Mouse (Mus musculus) stomach, postnatal 0 days (tissue): ENCODE data around the gene Usp19. TPM values are rescaled to one million over a fixed set of nuclear protein-coding genes. Genes with fewer than 3 reads are reported as not detected.
A peak's percentile ranks its signal among the peaks of the same experiment; 100 is the strongest.

Experiments
- ATAC-seq: fragments of 200-750 bp; cut with Nextera tagmentation; 2 replicates; pipeline ENCODE4 v1.8.0; 2017; ENCODE audit not compliant: low FRiP score, low TSS enrichment
- DNase-seq: peaks from one replicate; pipeline ENCODE4 v3.0.0-alpha.2; 2016; ENCODE audit warnings: low spot score
- H3K27ac ChIP-seq: fragments of 300-500 bp; sonication (generic); replicated peaks from 2 replicates; pipeline ENCODE4 v1.5.1; 2014; ENCODE audit warnings: mild to moderate bottlenecking, control low read depth
- H3K27me3 ChIP-seq: fragments of 300-500 bp; sonication (generic); 2 replicates; pipeline ENCODE4 v1.6.1; 2014; ENCODE audit warnings: low read length; ENCODE audit not compliant: control insufficient read depth, insufficient read depth
- H3K36me3 ChIP-seq: fragments of 300-500 bp; sonication (generic); 2 replicates; pipeline ENCODE4 v1.6.1; 2014; ENCODE audit warnings: low read length, mixed read lengths; ENCODE audit not compliant: control insufficient read depth, insufficient read depth
- H3K4me1 ChIP-seq: fragments of 300-500 bp; sonication (generic); replicated peaks from 2 replicates; pipeline ENCODE4 v1.6.1; 2014; ENCODE audit warnings: antibody characterized with exemption; ENCODE audit not compliant: control insufficient read depth, insufficient read depth
- H3K4me2 ChIP-seq: fragments of 300-500 bp; sonication (generic); replicated peaks from 2 replicates; pipeline ENCODE4 v1.6.1; 2014; ENCODE audit warnings: low read depth, mild to moderate bottlenecking, control low read depth, moderate library complexity
- H3K4me3 ChIP-seq: fragments of 300-500 bp; sonication (generic); 2 replicates; pipeline ENCODE4 v1.5.1; 2014; ENCODE audit warnings: low read depth, low read length, control low read depth
- H3K9ac ChIP-seq: fragments of 300-500 bp; sonication (generic); 2 replicates; pipeline ENCODE4 v1.6.1; 2014; ENCODE audit warnings: mild to moderate bottlenecking, low read length, control low read depth, mixed read lengths
- H3K9me3 ChIP-seq: fragments of 300-500 bp; sonication (generic); 2 replicates; pipeline ENCODE4 v1.6.1; 2016; ENCODE audit warnings: low read length; ENCODE audit not compliant: control insufficient read depth
- CTCF ChIP-seq: IDR thresholded peaks from 2 replicates; pipeline ENCODE4 v1.5.1; 2016; ENCODE audit warnings: antibody characterized with exemption, low read depth, mild to moderate bottlenecking, moderate library complexity
- EP300 ChIP-seq: optimal IDR thresholded peaks from 2 replicates; pipeline ENCODE3; 2016; ENCODE audit warnings: antibody characterized with exemption
- WGBS: fragments of 180-500 bp; shearing (Covaris S2); extraction: QIAGEN DNeasy Blood & Tissue Kit; methylation state at CpG from one replicate; pipeline ENCODE4 v1.1.7; 2014; 5-methylcytosine and 5-hydroxymethylcytosine counted together
- polyA plus RNA-seq: library from polyadenylated mRNA; unstranded; fragments of >200 nt; fragmentation: Nextera tagmentation; extraction: Ambion mirVana; gene quantifications from 2 replicates; pipeline ENCODE4 v1.2.1, GENCODE M21; 2015

Usp19 gene
- polyA plus RNA-seq, 1 experiment from 2014 or later: 22.2 TPM

DNA sequence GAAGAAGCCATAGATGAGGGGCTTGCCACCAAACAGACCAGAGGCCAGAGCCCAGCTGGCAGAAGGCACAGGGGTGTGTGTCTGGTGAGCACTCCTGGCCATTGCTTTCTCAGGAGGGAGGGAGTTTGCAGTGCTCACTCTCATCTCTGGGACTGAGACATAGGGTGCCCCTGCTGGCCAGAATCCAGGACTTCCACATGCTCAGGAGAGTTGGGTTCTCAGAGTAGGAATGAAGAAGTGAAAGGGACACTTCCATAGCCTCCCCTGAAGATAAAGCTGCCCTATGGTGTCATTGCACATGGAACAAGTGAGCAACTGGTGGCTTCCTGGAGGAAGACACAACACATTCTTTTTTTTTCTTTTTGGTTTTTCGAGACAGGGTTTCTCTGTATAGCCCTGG lies 15.9 kb upstream of the Usp19 start:
- H3K27ac ChIP-seq: no peak overlapping the region
- 0 out of 2 replicates have a peak, but pooled peaks cover 2% of the 10 kb centered on the region for H3K4me1 ChIP-seq
- no peak for DNase-seq
- no peak for ATAC-seq
- no peaks in the 10 kb centered on the region for H3K36me3 ChIP-seq
- H3K4me2 ChIP-seq: no peak overlapping the region
- H3K27me3 ChIP-seq: no peaks in the 10 kb centered on the region
- WGBS: 56% methylated on average over 1 of the region's 1 CpGs
- no peak overlapping the region for H3K9ac ChIP-seq
- TF ChIP-seq EP300: no peak
- peak; percentile 31; the same call in 1 of the 2 replicates for TF ChIP-seq CTCF
- H3K9me3 ChIP-seq: no peaks in the 10 kb centered on the region
- no peak overlapping the region for H3K4me3 ChIP-seq

DNA sequence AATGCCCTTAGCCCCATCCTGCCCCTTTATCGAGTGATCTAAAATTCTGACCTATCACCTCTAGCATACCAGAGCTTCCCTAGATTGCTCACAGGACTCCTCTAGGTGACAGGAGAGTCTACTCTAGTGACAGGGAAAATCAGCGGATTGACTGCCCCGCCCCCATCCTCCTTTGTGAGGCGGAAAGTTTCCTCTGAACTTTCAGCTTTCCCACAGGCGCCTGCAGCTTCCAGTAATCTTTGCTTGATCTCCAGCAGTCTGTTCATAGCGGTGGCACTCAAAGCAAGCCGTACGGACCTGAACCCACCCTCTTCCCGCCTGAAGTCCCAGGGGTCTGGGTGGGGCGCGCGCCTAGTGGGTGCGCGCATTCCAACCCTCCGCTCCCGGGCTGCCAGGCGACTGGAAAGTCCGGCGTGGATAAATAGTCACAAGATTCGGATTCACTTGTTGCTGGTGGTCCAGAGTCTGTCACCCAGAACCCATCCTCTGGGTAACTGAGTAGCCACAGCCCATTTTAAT lies 11.7 kb upstream of the Usp19 start:
- DNase-seq (peak; percentile 78), ATAC-seq (peak; percentile 67)
- H3K27me3 ChIP-seq: no peaks in the 10 kb centered on the region
- peaks cover 6% of the 10 kb centered on the region; the same call in 1 of the 2 replicates for H3K36me3 ChIP-seq
- H3K4me2 ChIP-seq: peak overlapping the region; percentile 87
- TF ChIP-seq EP300 (peak; percentile 28), CTCF (no peak)
- H3K4me3 ChIP-seq: peak overlapping the region; percentile 40
- H3K4me1 ChIP-seq: peaks cover 2% of the 10 kb centered on the region; the same call in 1 of the 2 replicates
- peak overlapping the region; percentile 39 for H3K9ac ChIP-seq
- 0% methylated on average over 20 of the region's 20 CpGs for WGBS
- H3K27ac ChIP-seq: peak overlapping the region; percentile 59
- no peaks in the 10 kb centered on the region for H3K9me3 ChIP-seq

DNA sequence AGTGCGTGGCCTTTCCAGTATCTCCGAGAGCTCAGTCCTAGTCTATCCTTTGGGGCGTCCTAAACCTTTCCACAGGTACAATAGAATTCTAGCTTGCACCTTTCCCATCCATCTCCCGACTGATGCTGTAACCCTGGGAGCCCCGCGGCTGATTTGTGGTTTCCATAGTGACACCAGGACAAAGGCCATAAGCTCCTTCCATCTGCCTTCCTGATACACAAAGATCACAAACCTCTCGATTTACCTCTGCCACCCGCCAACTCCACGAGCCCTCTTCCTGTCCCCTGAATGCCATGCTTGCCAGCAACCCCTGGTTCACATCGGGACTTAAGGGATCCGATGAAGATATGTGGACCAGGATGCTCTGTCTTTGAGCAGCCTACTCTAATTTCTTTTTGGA lies 11.2 kb upstream of the Usp19 start:
- H3K4me2 ChIP-seq: peak overlapping the region; percentile 87
- peak overlapping the region; percentile 39 for H3K9ac ChIP-seq
- DNase-seq: no peak
- H3K27me3 ChIP-seq: no peaks in the 10 kb centered on the region
- TF ChIP-seq CTCF (no peak), EP300 (no peak)
- H3K4me1 ChIP-seq: peaks cover 2% of the 10 kb centered on the region; the same call in 1 of the 2 replicates
- no peaks in the 10 kb centered on the region for H3K9me3 ChIP-seq
- WGBS: 31% methylated on average over 11 of the region's 11 CpGs
- ATAC-seq: no peak
- peak overlapping the region; percentile 40 for H3K4me3 ChIP-seq
- peaks cover 9% of the 10 kb centered on the region; the same call in 1 of the 2 replicates for H3K36me3 ChIP-seq
- H3K27ac ChIP-seq: peak overlapping the region; percentile 59

DNA sequence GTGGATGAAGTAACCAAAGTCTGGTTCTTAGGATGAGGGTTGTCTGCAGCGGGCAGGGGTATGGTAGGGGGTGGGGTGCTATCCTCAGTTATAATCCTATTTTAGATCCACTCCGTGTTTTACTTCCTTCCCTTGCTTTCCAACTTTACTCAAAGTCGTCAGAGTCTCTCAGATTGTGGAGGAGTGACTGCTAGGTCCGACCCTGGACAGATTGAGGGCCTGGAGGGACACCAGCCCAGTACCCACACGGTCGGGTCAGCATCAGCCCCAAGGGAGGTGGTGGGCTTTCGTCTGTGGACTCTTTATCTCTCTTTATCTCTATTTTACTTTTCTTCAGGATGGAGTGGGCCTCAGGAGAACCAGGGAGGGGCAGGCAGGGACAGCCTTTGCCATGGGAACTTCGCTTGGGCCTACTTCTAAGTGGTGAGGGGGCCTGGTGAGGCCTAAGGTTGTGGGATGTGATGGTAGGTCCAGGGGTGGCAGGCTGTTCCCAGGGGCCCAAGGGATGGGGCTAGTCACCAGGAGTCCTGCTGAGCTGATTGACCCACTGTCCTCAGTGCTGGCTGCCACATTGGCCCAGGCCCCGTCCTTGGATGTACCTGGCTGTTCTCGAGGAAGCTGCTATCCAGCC lies 10.6 kb upstream of the Usp19 start, which contains the start of gene Lamb2:
Gene Lamb2, plus strand, starts transcription at position 16 of the 631 bp plus-strand sequence.
- no peaks in the 10 kb centered on the region for H3K27me3 ChIP-seq
- peaks cover 9% of the 10 kb centered on the region; the same call in 1 of the 2 replicates for H3K36me3 ChIP-seq
- peak within 1 kb of the TSS; percentile 48 for H3K4me3 ChIP-seq
- DNase-seq (peak; percentile 33), ATAC-seq (peak; percentile 50; the same call in 1 of the 2 replicates)
- 5% methylated on average over 10 of the region's 10 CpGs for WGBS
- H3K27ac ChIP-seq: peak within 1 kb of the TSS; percentile 59
- H3K4me2 ChIP-seq: peak within 1 kb of the TSS; percentile 87
- H3K4me1 ChIP-seq: peaks cover 2% of the 10 kb centered on the region; the same call in 1 of the 2 replicates
- H3K9me3 ChIP-seq: no peaks in the 10 kb centered on the region
- TF ChIP-seq CTCF (no peak), EP300 (no peak)
- peak within 1 kb of the TSS; percentile 81 for H3K9ac ChIP-seq

DNA sequence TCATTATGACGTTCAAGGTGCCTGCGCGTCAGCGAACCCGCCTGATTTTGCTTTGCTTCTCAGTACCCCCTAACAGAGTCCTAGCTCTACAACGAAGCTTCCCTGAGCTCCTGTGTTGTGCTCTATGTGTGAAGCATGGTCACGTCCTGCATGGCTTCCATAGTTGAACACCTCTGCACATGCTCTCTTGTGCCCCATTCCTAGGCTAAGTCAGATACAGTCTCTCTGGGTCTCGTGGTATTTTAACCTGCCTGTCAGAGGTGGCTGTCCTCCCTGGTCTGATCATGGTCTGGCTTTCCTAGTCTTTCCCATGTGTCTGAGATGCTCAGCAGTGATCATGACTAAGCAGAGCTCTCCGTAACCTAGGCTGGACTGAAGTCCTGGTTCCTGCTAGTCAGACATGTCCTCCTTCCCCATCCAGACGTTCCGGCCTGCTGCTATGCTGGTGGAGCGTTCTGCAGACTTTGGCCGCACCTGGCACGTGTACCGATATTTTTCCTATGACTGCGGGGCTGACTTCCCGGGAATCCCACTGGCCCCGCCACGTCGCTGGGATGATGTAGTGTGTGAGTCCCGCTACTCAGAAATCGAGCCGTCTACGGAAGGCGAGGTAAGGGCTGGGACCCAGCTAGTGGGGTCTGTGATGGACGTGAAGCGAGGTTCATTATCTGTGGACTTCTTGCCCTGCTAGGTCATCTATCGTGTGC lies 9.4 kb upstream of the Usp19 start:
- H3K27ac ChIP-seq: no peak overlapping the region
- no peak for TF ChIP-seq CTCF
- H3K4me3 ChIP-seq: peak overlapping the region; percentile 48; the same call in 1 of the 2 replicates
- ATAC-seq (no peak), DNase-seq (no peak)
- H3K4me1 ChIP-seq: peaks cover 2% of the 10 kb centered on the region; the same call in 1 of the 2 replicates
- 91% methylated on average over 28 of the region's 28 CpGs for WGBS
- H3K9ac ChIP-seq: peak overlapping the region; percentile 81
- no peaks in the 10 kb centered on the region for H3K9me3 ChIP-seq
- no peaks in the 10 kb centered on the region for H3K27me3 ChIP-seq
- peak overlapping the region; percentile 87 for H3K4me2 ChIP-seq
- H3K36me3 ChIP-seq: peaks cover 16% of the 10 kb centered on the region
